Mouse (Mus musculus) heart, embryonic 11.5 days (tissue): ENCODE results near the gene Dnaaf5. TPM values are rescaled to one million over a fixed set of nuclear protein-coding genes. Genes with fewer than 3 reads are reported as not detected.
A peak's percentile ranks its signal among the peaks of the same experiment; 100 is the strongest.

ENCODE experiments used
- ATAC-seq: fragments of 200-750 bp; cut with Nextera tagmentation; replicated peaks from 2 replicates; pipeline ENCODE4 v1.8.0; 2017; ENCODE audit warnings: moderate library complexity; ENCODE audit not compliant: insufficient number of reproducible peaks, low FRiP score, low TSS enrichment
- H3K27ac ChIP-seq: fragments of 300-500 bp; sonication (generic); 2 replicates; pipeline ENCODE4 v1.5.1; 2014; ENCODE audit warnings: mild to moderate bottlenecking, low read depth, low read length
- H3K27me3 ChIP-seq: fragments of 300-500 bp; sonication (generic); 2 replicates; pipeline ENCODE4 v1.6.1; 2014; ENCODE audit warnings: mild to moderate bottlenecking, low read length, mixed read lengths; ENCODE audit not compliant: control insufficient read depth, insufficient read depth
- H3K36me3 ChIP-seq: fragments of 300-500 bp; sonication (generic); 2 replicates; pipeline ENCODE4 v1.6.1; 2014; ENCODE audit warnings: mild to moderate bottlenecking, low read length, moderate library complexity, mixed read lengths; ENCODE audit not compliant: control insufficient read depth, insufficient read depth
- H3K4me1 ChIP-seq: fragments of 300-500 bp; sonication (generic); 2 replicates; pipeline ENCODE4 v1.6.1; 2014; ENCODE audit warnings: low read length; ENCODE audit not compliant: control insufficient read depth, insufficient read depth
- H3K4me2 ChIP-seq: fragments of 300-500 bp; sonication (generic); 2 replicates; pipeline ENCODE4 v1.6.1; 2014; ENCODE audit warnings: mild to moderate bottlenecking, moderate library complexity
- H3K4me3 ChIP-seq: fragments of 300-500 bp; sonication (generic); 2 replicates; pipeline ENCODE4 v1.5.1; 2014; ENCODE audit warnings: low read depth, low read length
- H3K9ac ChIP-seq: fragments of 300-500 bp; sonication (generic); 2 replicates; pipeline ENCODE4 v1.6.1; 2014; ENCODE audit warnings: mild to moderate bottlenecking, low read depth, low read length, moderate library complexity
- H3K9me3 ChIP-seq: fragments of 300-500 bp; sonication (generic); replicated peaks from 2 replicates; pipeline ENCODE4 v1.6.1; 2016; ENCODE audit warnings: low read length; ENCODE audit not compliant: control insufficient read depth
- WGBS: fragments of 180-500 bp; shearing (Covaris S2); extraction: QIAGEN DNeasy Blood & Tissue Kit; methylation state at CpG from one replicate; pipeline ENCODE4 v1.1.7; 2014; ENCODE audit not compliant: insufficient replicate concordance; 5-methylcytosine and 5-hydroxymethylcytosine counted together
- polyA plus RNA-seq: library from polyadenylated mRNA; unstranded; fragments of >200 nt; fragmentation: Nextera tagmentation; extraction: Ambion mirVana; gene quantifications from 2 replicates; pipeline ENCODE4 v1.2.1, GENCODE M21; 2014

Dnaaf5 gene
- polyA plus RNA-seq, 1 experiment from 2014 or later, result 6.9 TPM

GRCm38 (mm10) chr5:139147178-139148078 lies 2.6 kb upstream of the Dnaaf5 start:
- H3K27ac ChIP-seq, result no peak overlapping the region
- no peak for ATAC-seq
- H3K4me2 ChIP-seq, result no peak overlapping the region
- H3K9me3 ChIP-seq, result no peaks in the 10 kb centered on the region
- no peak overlapping the region for H3K4me3 ChIP-seq
- WGBS, result 92% methylated on average over 14 of the region's 14 CpGs
- H3K4me1 ChIP-seq, result peaks cover 8% of the 10 kb centered on the region
- no peaks in the 10 kb centered on the region for H3K27me3 ChIP-seq
- no peaks in the 10 kb centered on the region; the same call in 1 of the 2 replicates for H3K36me3 ChIP-seq
- no peak overlapping the region for H3K9ac ChIP-seq

GRCm38 (mm10) chr5:139149006-139149672 lies 884 bp upstream of the Dnaaf5 start:
- 27% methylated on average over 11 of the region's 11 CpGs for WGBS
- peak overlapping the region; percentile 65 for H3K4me2 ChIP-seq
- H3K9ac ChIP-seq, result peak overlapping the region; percentile 23; the same call in 1 of the 2 replicates
- peak; percentile 69 for ATAC-seq
- no peaks in the 10 kb centered on the region for H3K9me3 ChIP-seq
- H3K27me3 ChIP-seq, result no peaks in the 10 kb centered on the region
- H3K27ac ChIP-seq, result peak overlapping the region; percentile 57; the same call in 1 of the 2 replicates
- H3K4me3 ChIP-seq, result peak overlapping the region; percentile 70
- no peaks in the 10 kb centered on the region; the same call in 1 of the 2 replicates for H3K36me3 ChIP-seq
- H3K4me1 ChIP-seq, result peaks cover 8% of the 10 kb centered on the region

GRCm38 (mm10) chr5:139150603-139151031 lies 594 bp downstream of the Dnaaf5 start:
- Histone ChIP-seq H3K27me3 (no peaks in the 10 kb centered on the region), H3K36me3 (no peaks in the 10 kb centered on the region; the same call in 1 of the 2 replicates), H3K27ac (no peak overlapping the region), H3K4me1 (peaks cover 8% of the 10 kb centered on the region), H3K4me2 (peak overlapping the region; percentile 65), H3K4me3 (peak overlapping the region; percentile 70), H3K9me3 (no peaks in the 10 kb centered on the region), H3K9ac (peak overlapping the region; percentile 69)
- peak; percentile 7; the same call in 1 of the 2 replicates for ATAC-seq
- WGBS, result under 1% methylated on average over 41 of the region's 45 CpGs

GRCm38 (mm10) chr5:139160899-139161298 lies 10.9 kb downstream of the Dnaaf5 start:
- ATAC-seq, result no peak
- Histone ChIP-seq H3K4me3 (no peak overlapping the region), H3K9me3 (no peaks in the 10 kb centered on the region), H3K27me3 (no peaks in the 10 kb centered on the region), H3K4me1 (no peaks in the 10 kb centered on the region), H3K4me2 (no peak overlapping the region), H3K27ac (no peak overlapping the region), H3K9ac (no peak overlapping the region), H3K36me3 (peaks cover 6% of the 10 kb centered on the region)
- 89% methylated on average over 8 of the region's 8 CpGs for WGBS

- Histone ChIP-seq H3K9ac (no peak overlapping the region), H3K9me3 (no peaks in the 10 kb centered on the region), H3K27ac (no peak overlapping the region), H3K27me3 (no peaks in the 10 kb centered on the region), H3K4me3 (no peak overlapping the region), H3K4me2 (no peak overlapping the region), H3K4me1 (no peaks in the 10 kb centered on the region), H3K36me3 (peaks cover 9% of the 10 kb centered on the region; the same call in 1 of the 2 replicates)
- 76% methylated on average over 10 of the region's 10 CpGs for WGBS
- no peak for ATAC-seq
Observed at GRCm38 (mm10) chr5:139161632-139162031, 11.6 kb downstream of the Dnaaf5 start.

- no peak for ATAC-seq
- no peak overlapping the region for H3K4me3 ChIP-seq
- no peak overlapping the region for H3K4me2 ChIP-seq
- no peak overlapping the region for H3K9ac ChIP-seq
- peaks cover 2% of the 10 kb centered on the region; the same call in 1 of the 2 replicates for H3K4me1 ChIP-seq
- no peak overlapping the region for H3K27ac ChIP-seq
- H3K9me3 ChIP-seq, result no peaks in the 10 kb centered on the region
- 61% methylated on average over 6 of the region's 6 CpGs for WGBS
- H3K27me3 ChIP-seq, result no peaks in the 10 kb centered on the region
- peaks cover 12% of the 10 kb centered on the region; the same call in 1 of the 2 replicates for H3K36me3 ChIP-seq
Observed at GRCm38 (mm10) chr5:139166781-139167361, 16.8 kb downstream of the Dnaaf5 start.

GRCm38 (mm10) chr5:139167548-139167947 lies 17.5 kb downstream of the Dnaaf5 start:
- Histone ChIP-seq H3K9me3 (no peaks in the 10 kb centered on the region), H3K36me3 (peaks cover 12% of the 10 kb centered on the region; the same call in 1 of the 2 replicates), H3K9ac (no peak overlapping the region), H3K4me2 (no peak overlapping the region), H3K27ac (no peak overlapping the region), H3K27me3 (no peaks in the 10 kb centered on the region), H3K4me3 (no peak overlapping the region), H3K4me1 (peaks cover 2% of the 10 kb centered on the region; the same call in 1 of the 2 replicates)
- WGBS, result 63% methylated on average over 1 of the region's 1 CpGs
- ATAC-seq, result no peak

GRCm38 (mm10) chr5:139171929-139172328 lies 21.9 kb downstream of the Dnaaf5 start:
- Histone ChIP-seq H3K4me1 (peaks cover 7% of the 10 kb centered on the region; the same call in 1 of the 2 replicates), H3K4me3 (no peak overlapping the region), H3K4me2 (no peak overlapping the region), H3K9me3 (no peaks in the 10 kb centered on the region), H3K36me3 (peaks cover 13% of the 10 kb centered on the region; the same call in 1 of the 2 replicates), H3K27ac (no peak overlapping the region), H3K9ac (no peak overlapping the region), H3K27me3 (no peaks in the 10 kb centered on the region)
- ATAC-seq, result no peak
- WGBS, result 82% methylated on average over 4 of the region's 4 CpGs
